Mouse (Mus musculus): ENCODE data around the gene Col2a1.
A peak's percentile ranks its signal among the peaks of the same experiment; 100 is the strongest.

The Col2a1 gene

GRCm38 (mm10) chr15:98003822-98004739 lies at the start of gene Col2a1:
Gene Col2a1 (minus strand): TSS chr15:98004695.
- peak; percentile 41 for DNase-seq

GRCm38 (mm10) chr15:98051685-98052084 lies 47.2 kb upstream of the Col2a1 start:
- no peak for DNase-seq

- no peak for DNase-seq
These were observed 44.6 kb upstream of the Col2a1 start for GRCm38 (mm10) chr15:98048918-98049700.

- DNase-seq: peak; percentile 20
These were observed 39.9 kb upstream of the Col2a1 start for GRCm38 (mm10) chr15:98044387-98044786.

- DNase-seq: no peak
These were observed 39.5 kb upstream of the Col2a1 start for GRCm38 (mm10) chr15:98043967-98044366.

- DNase-seq: no peak
These were observed 38.0 kb upstream of the Col2a1 start for GRCm38 (mm10) chr15:98042508-98042907.

- DNase-seq: no peak
These were observed 35.2 kb upstream of the Col2a1 start for GRCm38 (mm10) chr15:98039682-98040081.

GRCm38 (mm10) chr15:98036578-98036977 lies 32.1 kb upstream of the Col2a1 start:
- DNase-seq: no peak

GRCm38 (mm10) chr15:98035076-98035755 lies 30.7 kb upstream of the Col2a1 start:
- no peak for DNase-seq

GRCm38 (mm10) chr15:98033233-98033748 lies 28.8 kb upstream of the Col2a1 start:
- no peak for DNase-seq

GRCm38 (mm10) chr15:98029798-98030197 lies 25.3 kb upstream of the Col2a1 start:
- no peak for DNase-seq

- DNase-seq: no peak
These were observed 22.7 kb upstream of the Col2a1 start for GRCm38 (mm10) chr15:98026967-98027904.

- DNase-seq: no peak
These were observed 21.1 kb upstream of the Col2a1 start for GRCm38 (mm10) chr15:98025611-98026010.

GRCm38 (mm10) chr15:98023137-98023536 lies 18.6 kb upstream of the Col2a1 start:
- DNase-seq: no peak

- no peak for DNase-seq
These were observed 17.4 kb upstream of the Col2a1 start for GRCm38 (mm10) chr15:98021886-98022285.

- no peak for DNase-seq
These were observed 14.6 kb upstream of the Col2a1 start for GRCm38 (mm10) chr15:98019047-98019446.

GRCm38 (mm10) chr15:98017925-98018324 lies 13.4 kb upstream of the Col2a1 start:
- DNase-seq: no peak

- no peak for DNase-seq
These were observed 8.3 kb upstream of the Col2a1 start for GRCm38 (mm10) chr15:98012810-98013209.

GRCm38 (mm10) chr15:98005181-98005580 lies 686 bp upstream of the Col2a1 start:
- DNase-seq: no peak

GRCm38 (mm10) chr15:98004740-98005159 lies 255 bp upstream of the Col2a1 start:
- peak; percentile 16 for DNase-seq

GRCm38 (mm10) chr15:98002991-98003821 lies 1.3 kb downstream of the Col2a1 start:
- DNase-seq: peak; percentile 56

Measured in thymus, postnatal 4 days (tissue).